ENCODE assay signal across 28 mouse cellular contexts in the genomic region with DNA sequence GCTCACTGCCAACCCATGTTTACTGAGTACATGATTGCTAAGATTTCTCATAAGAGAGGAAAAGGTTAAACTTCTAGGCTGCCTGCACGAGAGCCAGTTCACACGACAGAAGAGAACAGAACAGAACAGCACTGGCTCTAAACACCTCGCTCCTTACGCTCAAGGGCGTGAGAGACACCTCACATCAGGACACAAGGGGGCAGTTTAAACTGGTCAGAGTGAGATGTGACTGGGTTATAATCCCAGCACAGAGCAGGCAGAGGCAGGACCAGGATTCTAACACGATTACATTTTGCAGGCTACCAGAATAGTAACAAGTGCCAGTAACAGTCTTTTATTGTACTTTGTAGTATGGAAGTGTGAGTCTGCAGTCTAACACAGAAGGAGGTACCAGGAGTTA. TPM values are rescaled to one million over a fixed set of nuclear protein-coding genes. Genes with fewer than 3 reads are reported as not detected.
DNase-seq lines count a peak whose midpoint lies in the region; ATAC-seq and TF ChIP-seq lines count a peak whose summit lies in the region.
"Had no signal": no experiment of that assay in that cellular context is flagged by ENCODE, and none has a peak within 500 bp of the region (broad histone marks: within the 10 kb centered on the region; RNA-seq: fewer than 3 reads in every experiment).

No protein-coding gene starts in this region.

- peak; percentile 3; the same call in 1 of the 2 replicates for TF ChIP-seq CTCF in stomach, postnatal 0 days (IDR thresholded peaks at IDR 0.05; ENCODE audit: low read depth)

- no peaks in the 10 kb centered on the region for H3K27me3 ChIP-seq in liver, embryonic 12.5 days (replicated peaks)
- no peaks in the 10 kb centered on the region for H3K27me3 ChIP-seq in liver, embryonic 11.5 days (replicated peaks; ENCODE audit: control insufficient read depth, insufficient read depth, low read length)
- no peaks in the 10 kb centered on the region for H3K27me3 ChIP-seq in midbrain, embryonic 11.5 days (ENCODE audit: control insufficient read depth, insufficient read depth, low read length)
- no peaks in the 10 kb centered on the region for H3K27me3 ChIP-seq in midbrain, embryonic 15.5 days (replicated peaks)
- no peaks in the 10 kb centered on the region for H3K27me3 ChIP-seq in stomach, postnatal 0 days (ENCODE audit: control insufficient read depth, insufficient read depth, low read length)
- H3K27me3 ChIP-seq in limb, embryonic 10.5 days (ENCODE audit: low read depth, poor library complexity, severe bottlenecking), result no peaks in the 10 kb centered on the region
- H3K27me3 ChIP-seq: embryonic facial prominence, embryonic 13.5 days; embryonic facial prominence, embryonic 15.5 days; forebrain, embryonic 12.5 days had no signal

- DNase-seq in liver, embryonic 11.5 days (ENCODE audit: low spot score), result no peak
- DNase-seq in midbrain, embryonic 11.5 days (ENCODE audit: low spot score, missing footprints), result peak; percentile 19
- peak; percentile 69 for DNase-seq in ES-CJ7 (ENCODE audit: low read depth, low spot score)
- no peak for DNase-seq in stomach, postnatal 0 days (ENCODE audit: low spot score)
- no peak for DNase-seq in gastrocnemius, adult 18-20 months (ENCODE audit: low spot score)
- no peak for DNase-seq in limb, embryonic 10.5 days (ENCODE audit: low spot score)
- DNase-seq: adrenal gland, adult 2 months; adrenal gland, postnatal 10 days; adrenal gland, postnatal 25 days; cerebellum, adult 11 months; cerebellum, adult 18-20 months; cerebellum, adult 8-10 months; cerebellum, adult 9-11 months; cerebellum, postnatal 14 days; cerebellum, postnatal 36 days; embryo, embryonic 11 days had no signal

- H3K36me3 ChIP-seq in liver, embryonic 12.5 days, result peaks cover 99% of the 10 kb centered on the region
- peaks cover 60% of the 10 kb centered on the region for H3K36me3 ChIP-seq in liver, embryonic 11.5 days (ENCODE audit: control insufficient read depth, insufficient read depth, low read length)
- peaks cover 32% of the 10 kb centered on the region for H3K36me3 ChIP-seq in midbrain, embryonic 11.5 days (ENCODE audit: control insufficient read depth, insufficient read depth, low read length)
- peaks cover 52% of the 10 kb centered on the region for H3K36me3 ChIP-seq in midbrain, embryonic 15.5 days (replicated peaks)
- peaks cover 51% of the 10 kb centered on the region for H3K36me3 ChIP-seq in stomach, postnatal 0 days (ENCODE audit: control insufficient read depth, insufficient read depth, low read length)
- peaks cover 90% of the 10 kb centered on the region for H3K36me3 ChIP-seq in limb, embryonic 10.5 days

- TF ChIP-seq EP300 in stomach, postnatal 0 days (optimal IDR thresholded peaks at IDR 0.05), result no peak

- no peak overlapping the region for H3K4me3 ChIP-seq in liver, embryonic 12.5 days
- no peak overlapping the region for H3K4me3 ChIP-seq in liver, embryonic 11.5 days (ENCODE audit: low read depth, low read length)
- H3K4me3 ChIP-seq in midbrain, embryonic 11.5 days (ENCODE audit: low read depth, low read length), result no peak overlapping the region
- H3K4me3 ChIP-seq in midbrain, embryonic 15.5 days, result no peak overlapping the region
- no peak overlapping the region for H3K4me3 ChIP-seq in stomach, postnatal 0 days (ENCODE audit: low read depth, low read length)
- no peak overlapping the region for H3K4me3 ChIP-seq in limb, embryonic 10.5 days
- H3K4me3 ChIP-seq: embryonic facial prominence, embryonic 13.5 days; embryonic facial prominence, embryonic 15.5 days; erythroblast, embryonic 14.5 days; forebrain, embryonic 10.5 days; forebrain, embryonic 12.5 days had no signal

- H3K27ac ChIP-seq in liver, embryonic 12.5 days, result peak overlapping the region; percentile 76; the same call in 1 of the 2 replicates
- H3K27ac ChIP-seq in liver, embryonic 11.5 days (ENCODE audit: low read depth, low read length), result no peak overlapping the region
- no peak overlapping the region for H3K27ac ChIP-seq in midbrain, embryonic 11.5 days (ENCODE audit: low read depth, low read length)
- no peak overlapping the region for H3K27ac ChIP-seq in midbrain, embryonic 15.5 days
- no peak overlapping the region for H3K27ac ChIP-seq in stomach, postnatal 0 days (replicated peaks)
- H3K27ac ChIP-seq in limb, embryonic 10.5 days, result no peak overlapping the region
- H3K27ac ChIP-seq: embryonic facial prominence, embryonic 13.5 days; embryonic facial prominence, embryonic 15.5 days; forebrain, embryonic 10.5 days; forebrain, embryonic 12.5 days had no signal

- H3K9me3 ChIP-seq in liver, embryonic 12.5 days (replicated peaks), result no peaks in the 10 kb centered on the region
- no peaks in the 10 kb centered on the region for H3K9me3 ChIP-seq in liver, embryonic 11.5 days (ENCODE audit: control insufficient read depth, low read length)
- H3K9me3 ChIP-seq in midbrain, embryonic 11.5 days (ENCODE audit: control insufficient read depth, low read length), result no peaks in the 10 kb centered on the region
- no peaks in the 10 kb centered on the region for H3K9me3 ChIP-seq in midbrain, embryonic 15.5 days
- H3K9me3 ChIP-seq in stomach, postnatal 0 days (ENCODE audit: control insufficient read depth, low read length), result no peaks in the 10 kb centered on the region
- no peaks in the 10 kb centered on the region for H3K9me3 ChIP-seq in limb, embryonic 10.5 days (replicated peaks)
- H3K9me3 ChIP-seq: embryonic facial prominence, embryonic 13.5 days; embryonic facial prominence, embryonic 15.5 days; forebrain, embryonic 10.5 days; forebrain, embryonic 12.5 days had no signal

- H3K9ac ChIP-seq in liver, embryonic 12.5 days, result no peak overlapping the region
- H3K9ac ChIP-seq in liver, embryonic 11.5 days (ENCODE audit: low read depth, low read length), result no peak overlapping the region
- H3K9ac ChIP-seq in midbrain, embryonic 11.5 days (ENCODE audit: low read length), result no peak overlapping the region
- no peak overlapping the region for H3K9ac ChIP-seq in midbrain, embryonic 15.5 days
- no peak overlapping the region for H3K9ac ChIP-seq in stomach, postnatal 0 days (ENCODE audit: low read length)
- H3K9ac ChIP-seq: embryonic facial prominence, embryonic 13.5 days; embryonic facial prominence, embryonic 15.5 days; forebrain, embryonic 12.5 days had no signal

- no peak overlapping the region for H3K4me2 ChIP-seq in liver, embryonic 12.5 days
- no peak overlapping the region for H3K4me2 ChIP-seq in liver, embryonic 11.5 days
- no peak overlapping the region for H3K4me2 ChIP-seq in midbrain, embryonic 11.5 days
- no peak overlapping the region for H3K4me2 ChIP-seq in midbrain, embryonic 15.5 days
- H3K4me2 ChIP-seq in stomach, postnatal 0 days (replicated peaks; ENCODE audit: low read depth), result no peak overlapping the region
- H3K4me2 ChIP-seq: embryonic facial prominence, embryonic 13.5 days; embryonic facial prominence, embryonic 15.5 days; forebrain, embryonic 12.5 days had no signal

- 83% methylated on average over 6 of the region's 6 CpGs for WGBS in liver, embryonic 12.5 days (ENCODE audit: insufficient replicate concordance)
- 85% methylated on average over 6 of the region's 6 CpGs for WGBS in liver, embryonic 11.5 days
- WGBS in midbrain, embryonic 11.5 days, result 85% methylated on average over 6 of the region's 6 CpGs
- WGBS in midbrain, embryonic 15.5 days, result 82% methylated on average over 6 of the region's 6 CpGs
- 68% methylated on average over 6 of the region's 6 CpGs for WGBS in stomach, postnatal 0 days
- WGBS in limb, embryonic 10.5 days, result 87% methylated on average over 6 of the region's 6 CpGs

- peaks cover 18% of the 10 kb centered on the region for H3K4me1 ChIP-seq in liver, embryonic 12.5 days
- peaks cover 9% of the 10 kb centered on the region for H3K4me1 ChIP-seq in liver, embryonic 11.5 days (replicated peaks; ENCODE audit: control insufficient read depth, insufficient read depth, low read length)
- no peaks in the 10 kb centered on the region for H3K4me1 ChIP-seq in midbrain, embryonic 11.5 days (ENCODE audit: control insufficient read depth, insufficient read depth, low read length)
- H3K4me1 ChIP-seq in midbrain, embryonic 15.5 days, result no peaks in the 10 kb centered on the region
- H3K4me1 ChIP-seq in stomach, postnatal 0 days (replicated peaks; ENCODE audit: control insufficient read depth, insufficient read depth), result no peaks in the 10 kb centered on the region
- no peaks in the 10 kb centered on the region; the same call in 1 of the 2 replicates for H3K4me1 ChIP-seq in limb, embryonic 10.5 days
- H3K4me1 ChIP-seq: embryonic facial prominence, embryonic 13.5 days; embryonic facial prominence, embryonic 15.5 days; forebrain, embryonic 10.5 days; forebrain, embryonic 12.5 days had no signal

- ATAC-seq in liver, embryonic 12.5 days, result no peak
- ATAC-seq in liver, embryonic 11.5 days (replicated peaks; ENCODE audit: low FRiP score), result no peak
- ATAC-seq in midbrain, embryonic 11.5 days (ENCODE audit: low FRiP score), result no peak
- ATAC-seq in midbrain, embryonic 15.5 days (replicated peaks), result no peak
- no peak for ATAC-seq in stomach, postnatal 0 days (ENCODE audit: low FRiP score, low TSS enrichment)
- ATAC-seq: forebrain, embryonic 14.5 days; forebrain, embryonic 16.5 days had no signal

RNA-seq across cellular contexts. Expression of a gene that starts 9.4 kb away (rescaled TPM):
- polyA plus RNA-seq in liver, embryonic 12.5 days (2016; fragmentation: Nextera tagmentation; extraction: Ambion mirVana), result 17.6 and 18.0 TPM in 2 replicates
- polyA plus RNA-seq in liver, embryonic 11.5 days (2014; fragmentation: Nextera tagmentation; extraction: Ambion mirVana), result 20.7 and 21.3 TPM in 2 replicates
- 25.5 TPM in 2 replicates for polyA plus RNA-seq in midbrain, embryonic 11.5 days (2014; fragmentation: Nextera tagmentation; extraction: Ambion mirVana)
- 22.0 and 22.4 TPM in 2 replicates for polyA plus RNA-seq in midbrain, embryonic 15.5 days (2015; fragmentation: Nextera tagmentation; extraction: Ambion mirVana)
- polyA plus RNA-seq in stomach, postnatal 0 days (2015; fragmentation: Nextera tagmentation; extraction: Ambion mirVana), result 11.0 and 11.1 TPM in 2 replicates
- 10 to 100 TPM in 1 of 2 experiments, 1 to 10 TPM in 1; 9.2 to 12.1 TPM for total RNA-seq in gastrocnemius, adult 18-20 months (2021)
- polyA plus RNA-seq in limb, embryonic 10.5 days (2016; fragmentation: Nextera tagmentation; extraction: Ambion mirVana), result 32.1 and 36.8 TPM in 2 replicates

RNA-seq across cellular contexts. Expression of a gene that starts 12.1 kb away (rescaled TPM):
- 546 and 555 TPM in 2 replicates for polyA plus RNA-seq in liver, embryonic 12.5 days (2016; fragmentation: Nextera tagmentation; extraction: Ambion mirVana)
- polyA plus RNA-seq in liver, embryonic 11.5 days (2014; fragmentation: Nextera tagmentation; extraction: Ambion mirVana), result 525 and 530 TPM in 2 replicates
- 175 and 194 TPM in 2 replicates for polyA plus RNA-seq in midbrain, embryonic 11.5 days (2014; fragmentation: Nextera tagmentation; extraction: Ambion mirVana)
- 74.0 and 87.8 TPM in 2 replicates for polyA plus RNA-seq in midbrain, embryonic 15.5 days (2015; fragmentation: Nextera tagmentation; extraction: Ambion mirVana)
- 219 and 242 TPM in 2 replicates for polyA plus RNA-seq in stomach, postnatal 0 days (2015; fragmentation: Nextera tagmentation; extraction: Ambion mirVana)
- 10 to 100 TPM; 18.5 to 20.1 TPM for total RNA-seq in gastrocnemius, adult 18-20 months (2021)
- polyA plus RNA-seq in limb, embryonic 10.5 days (2016; fragmentation: Nextera tagmentation; extraction: Ambion mirVana), result 405 and 413 TPM in 2 replicates

RNA-seq across cellular contexts. Expression of a gene that starts 55.6 kb away (rescaled TPM):
- polyA plus RNA-seq in liver, embryonic 12.5 days (2016; fragmentation: Nextera tagmentation; extraction: Ambion mirVana), result 0.62 and 0.66 TPM in 2 replicates
- polyA plus RNA-seq in liver, embryonic 11.5 days (2014; fragmentation: Nextera tagmentation; extraction: Ambion mirVana), result 0.52 and 0.96 TPM in 2 replicates
- polyA plus RNA-seq in midbrain, embryonic 11.5 days (2014; fragmentation: Nextera tagmentation; extraction: Ambion mirVana), result 0.18 and 0.41 TPM in 2 replicates
- 0.44 and 0.77 TPM in 2 replicates for polyA plus RNA-seq in midbrain, embryonic 15.5 days (2015; fragmentation: Nextera tagmentation; extraction: Ambion mirVana)
- polyA plus RNA-seq in stomach, postnatal 0 days (2015; fragmentation: Nextera tagmentation; extraction: Ambion mirVana), result 0.24 and 0.45 TPM in 2 replicates
- not detected for total RNA-seq in gastrocnemius, adult 18-20 months (2021)
- 0.24 and 0.31 TPM in 2 replicates for polyA plus RNA-seq in limb, embryonic 10.5 days (2016; fragmentation: Nextera tagmentation; extraction: Ambion mirVana)
- total RNA-seq: adrenal gland, adult 2 months; adrenal gland, postnatal 25 days; common myeloid progenitor, adult 5-6 weeks; MEL had no signal
- polyA plus RNA-seq: C2C12; erythroblast, embryonic 14.5 days; forebrain, embryonic 10.5 days had no signal

RNA-seq across cellular contexts. Expression of a gene that starts 56.3 kb away (rescaled TPM):
- polyA plus RNA-seq in liver, embryonic 12.5 days (2016; fragmentation: Nextera tagmentation; extraction: Ambion mirVana), result 0.10 and 0.31 TPM in 2 replicates
- 0.22 and 0.23 TPM in 2 replicates for polyA plus RNA-seq in liver, embryonic 11.5 days (2014; fragmentation: Nextera tagmentation; extraction: Ambion mirVana)
- polyA plus RNA-seq in midbrain, embryonic 11.5 days (2014; fragmentation: Nextera tagmentation; extraction: Ambion mirVana), result 0.07 and 0.30 TPM in 2 replicates
- polyA plus RNA-seq in midbrain, embryonic 15.5 days (2015; fragmentation: Nextera tagmentation; extraction: Ambion mirVana), result 0.26 and 0.33 TPM in 2 replicates
- 8.9 and 10.9 TPM in 2 replicates for polyA plus RNA-seq in stomach, postnatal 0 days (2015; fragmentation: Nextera tagmentation; extraction: Ambion mirVana)
- under 1 TPM; 0.39 to 0.64 TPM for total RNA-seq in gastrocnemius, adult 18-20 months (2021)
- polyA plus RNA-seq in limb, embryonic 10.5 days (2016; fragmentation: Nextera tagmentation; extraction: Ambion mirVana), result 0.23 and 0.33 TPM in 2 replicates
- total RNA-seq: MEL had no signal
- polyA plus RNA-seq: erythroblast, embryonic 14.5 days had no signal

Comparison
In these comparisons a context has a peak if more than half of its experiments do, and no peak if none do; other contexts are left out.
1. DNase-seq: peak in midbrain, embryonic 11.5 days (single experiment) and ES-CJ7 (single experiment); none in liver, embryonic 11.5 days (single experiment), stomach, postnatal 0 days (single experiment), gastrocnemius, adult 18-20 months (single experiment) and limb, embryonic 10.5 days (single experiment).